Mouse (Mus musculus): ENCODE data around the gene Fgfr2.

The Fgfr2 gene

DNA sequence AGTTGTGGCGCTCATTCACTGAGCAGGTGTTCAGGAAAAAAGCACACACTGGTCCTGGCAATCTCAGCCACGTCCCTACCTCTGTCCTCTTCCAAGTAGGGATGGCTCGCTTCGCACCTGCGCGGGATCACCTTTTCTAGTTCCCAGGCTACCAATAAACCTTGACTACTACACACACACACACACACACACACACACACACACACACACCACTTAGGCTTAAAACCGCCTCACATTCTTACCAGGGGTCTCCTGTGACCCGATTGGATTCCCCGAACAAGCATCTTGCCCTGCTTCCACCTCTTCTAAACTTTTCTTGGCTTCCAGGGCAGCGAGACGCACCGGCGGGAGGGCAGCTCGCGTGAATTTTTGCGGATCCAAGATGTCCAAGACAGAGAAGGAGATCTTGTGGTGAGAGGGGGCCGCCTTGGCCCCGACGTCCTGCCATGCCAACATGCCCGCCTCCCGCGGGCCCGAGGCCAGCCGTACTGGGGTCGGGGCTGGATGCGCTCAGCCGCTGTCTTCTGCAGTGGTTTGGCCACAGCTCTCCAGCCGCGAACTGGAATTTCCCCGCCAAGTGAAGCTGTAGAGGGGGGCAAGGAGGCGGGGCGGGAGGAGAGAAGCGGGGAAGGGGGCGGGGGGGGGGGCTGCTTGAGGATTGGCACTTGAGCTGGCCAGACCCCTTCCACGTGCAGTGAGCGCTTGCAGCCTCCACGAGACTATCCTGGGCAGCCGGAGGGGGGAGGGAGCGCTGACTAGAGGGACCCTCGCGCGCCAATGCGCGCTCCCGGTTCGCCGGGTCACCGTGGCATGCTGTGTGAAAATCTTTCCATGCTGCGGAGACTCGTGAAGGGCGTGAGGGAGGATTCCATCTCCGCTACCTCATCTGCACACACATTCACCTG lies 523.8 kb downstream of the Fgfr2 start, which contains the start of gene Nkx1-2:
TSS of gene Nkx1-2 (minus strand) at position 567 of the 905 bp plus-strand sequence.
- DNase-seq: no peak

GRCm38 (mm10) chr7:132597251-132598041 lies 525.7 kb downstream of the Fgfr2 start:
- DNase-seq: no peak

DNA sequence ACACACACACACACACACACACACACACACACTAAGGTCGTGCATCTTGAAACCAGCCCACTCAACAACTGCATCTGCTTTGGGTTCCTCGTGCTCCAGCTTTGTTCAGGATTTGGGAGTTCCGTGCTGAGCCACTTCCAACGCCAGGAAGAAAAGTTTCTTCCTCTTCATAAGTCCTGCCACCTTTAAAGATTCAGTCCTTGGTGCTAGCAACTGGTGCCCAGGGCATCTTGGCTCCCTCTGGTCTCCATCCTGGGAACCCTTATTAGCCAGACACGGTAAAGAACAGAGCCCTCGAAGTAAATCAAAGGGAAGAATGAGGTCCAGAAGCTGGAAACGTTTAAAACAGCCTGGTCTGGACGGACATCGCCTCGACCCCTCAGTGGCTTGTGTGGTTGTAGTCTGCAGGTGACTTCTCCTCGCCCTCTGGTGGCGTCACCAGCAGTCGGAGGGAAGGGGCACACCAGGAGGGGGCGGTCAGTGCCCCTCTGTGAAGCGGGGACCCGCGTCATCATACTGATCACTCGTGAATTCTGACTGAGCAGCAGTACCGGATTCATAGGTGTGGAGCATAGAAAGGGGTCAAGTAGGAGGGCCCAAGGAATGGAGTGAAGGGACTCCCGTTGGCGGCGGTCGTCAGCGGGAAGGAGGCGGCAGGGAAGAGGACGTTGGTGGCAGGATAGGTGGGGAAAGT lies 526.4 kb downstream of the Fgfr2 start:
- no peak for DNase-seq

DNA sequence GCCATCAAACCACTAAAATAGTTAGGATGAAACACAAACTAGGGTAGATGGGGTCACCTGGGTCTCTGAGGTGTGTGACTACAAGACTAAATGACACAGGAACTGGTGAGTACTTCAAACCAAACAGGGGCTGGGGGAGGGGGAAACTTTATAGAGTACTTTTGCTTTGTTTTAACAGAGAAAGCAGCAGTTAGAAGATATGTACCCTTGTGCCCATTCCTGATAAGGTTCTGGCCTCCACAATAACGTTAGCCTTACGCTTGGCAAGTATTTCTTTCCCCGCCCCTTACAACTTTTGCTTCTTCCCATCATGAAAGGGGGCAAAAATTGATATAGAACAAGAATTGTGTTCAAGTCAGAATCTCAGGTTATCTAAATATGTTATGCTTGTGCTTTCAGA lies 527.4 kb downstream of the Fgfr2 start:
- DNase-seq: no peak

GRCm38 (mm10) chr7:132594325-132594724 lies 528.8 kb downstream of the Fgfr2 start:
- no peak for DNase-seq

DNA sequence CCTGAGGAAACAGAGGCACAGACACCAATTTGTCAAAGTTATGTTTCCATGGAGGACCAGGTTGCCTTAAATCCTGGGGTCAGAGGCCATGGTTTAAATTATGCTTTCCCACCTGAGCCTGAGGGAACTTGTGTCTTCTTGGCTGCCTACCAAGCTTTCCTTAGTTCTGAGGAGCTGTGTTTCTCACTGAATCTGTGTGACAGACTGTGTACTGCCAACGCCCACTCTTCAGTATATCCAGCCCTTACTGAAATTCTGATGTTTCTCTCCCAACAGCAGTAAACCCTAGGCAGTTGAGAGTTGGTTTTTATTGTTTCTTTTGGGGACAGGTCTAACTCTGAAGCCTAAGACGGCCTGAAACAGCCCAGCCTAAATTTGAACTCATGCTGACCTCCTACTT lies 529.4 kb downstream of the Fgfr2 start:
- DNase-seq: no peak

DNA sequence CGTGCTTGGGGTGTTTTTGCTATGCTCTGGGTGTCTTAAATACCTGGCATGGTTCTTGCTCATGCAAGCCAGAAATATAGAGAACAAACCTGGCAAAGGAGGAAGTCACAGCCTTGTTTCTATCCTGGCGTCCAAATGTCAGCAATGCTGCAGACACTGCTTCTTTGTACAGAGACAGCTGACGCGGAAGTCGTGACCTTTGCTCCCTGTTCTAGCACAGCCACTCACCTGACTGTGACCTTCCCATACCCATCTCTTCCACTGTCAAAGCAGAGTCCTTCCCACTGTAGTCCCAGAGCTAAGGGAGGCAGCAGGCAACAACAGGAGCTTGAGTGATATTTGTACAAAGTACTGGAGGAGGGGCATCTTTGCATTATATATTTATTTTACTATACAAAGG lies 533.5 kb downstream of the Fgfr2 start:
- no peak for DNase-seq

GRCm38 (mm10) chr7:132587167-132587566 lies 536.0 kb downstream of the Fgfr2 start:
- DNase-seq: no peak

- DNase-seq: no peak
Measured at GRCm38 (mm10) chr7:132585695-132586491, 537.3 kb downstream of the Fgfr2 start.

- DNase-seq: no peak
Measured at GRCm38 (mm10) chr7:132581441-132581840, 541.7 kb downstream of the Fgfr2 start.

DNA sequence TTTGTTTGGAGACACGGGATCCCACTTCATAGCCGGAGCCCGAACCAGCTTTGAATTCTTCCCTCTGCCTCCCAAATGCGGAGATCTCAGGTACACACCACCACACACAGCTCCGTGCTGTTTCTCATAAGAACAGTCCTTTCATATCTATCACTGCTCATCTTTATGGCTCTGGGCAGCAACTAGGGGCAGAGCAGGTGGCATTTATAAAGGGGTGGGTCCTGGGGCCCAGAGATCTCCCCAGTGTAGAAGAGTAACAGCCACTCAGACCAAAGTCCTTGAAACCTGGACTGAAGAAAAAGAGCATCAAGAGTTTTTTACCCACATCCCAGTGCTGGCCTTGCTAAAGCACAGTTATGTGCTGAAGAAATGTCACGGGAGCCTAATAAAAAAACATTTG lies 542.6 kb downstream of the Fgfr2 start:
- DNase-seq: no peak

DNA sequence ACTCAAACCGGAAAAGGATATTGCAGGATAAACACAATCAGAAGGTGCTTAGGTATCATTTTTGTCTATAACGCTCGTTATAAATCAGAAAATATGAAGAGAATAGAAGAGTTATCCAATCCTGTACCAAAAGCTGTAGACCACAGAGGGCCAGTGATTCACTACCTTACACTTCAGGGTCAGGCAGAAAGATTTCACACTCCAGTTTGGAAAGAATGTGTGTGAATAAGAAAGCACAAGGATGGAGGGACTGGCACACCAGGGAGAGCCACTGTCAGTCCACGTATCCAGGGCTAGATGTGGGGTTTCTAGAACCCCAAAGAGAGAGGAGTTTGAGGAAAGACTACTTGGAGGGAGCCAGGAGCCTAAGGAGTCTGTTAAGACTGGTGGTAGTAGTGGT lies 546.3 kb downstream of the Fgfr2 start:
- DNase-seq: no peak

GRCm38 (mm10) chr7:132576116-132576650 lies 547.0 kb downstream of the Fgfr2 start, which contains the start of gene Oat:
Gene Oat, minus strand, starts transcription at chr7:132576398.
- peak; percentile 93 for DNase-seq

GRCm38 (mm10) chr7:132575623-132576022 lies 547.5 kb downstream of the Fgfr2 start:
- peak; percentile 73 for DNase-seq

GRCm38 (mm10) chr7:132574646-132575045 lies 548.5 kb downstream of the Fgfr2 start:
- DNase-seq: no peak

- DNase-seq: no peak
Measured at GRCm38 (mm10) chr7:132573205-132573604, 549.9 kb downstream of the Fgfr2 start.

- no peak for DNase-seq
Measured at GRCm38 (mm10) chr7:132572738-132573137, 550.4 kb downstream of the Fgfr2 start.

GRCm38 (mm10) chr7:132571481-132571880 lies 551.7 kb downstream of the Fgfr2 start:
- no peak for DNase-seq

GRCm38 (mm10) chr7:132570071-132570470 lies 553.1 kb downstream of the Fgfr2 start:
- DNase-seq: no peak

DNA sequence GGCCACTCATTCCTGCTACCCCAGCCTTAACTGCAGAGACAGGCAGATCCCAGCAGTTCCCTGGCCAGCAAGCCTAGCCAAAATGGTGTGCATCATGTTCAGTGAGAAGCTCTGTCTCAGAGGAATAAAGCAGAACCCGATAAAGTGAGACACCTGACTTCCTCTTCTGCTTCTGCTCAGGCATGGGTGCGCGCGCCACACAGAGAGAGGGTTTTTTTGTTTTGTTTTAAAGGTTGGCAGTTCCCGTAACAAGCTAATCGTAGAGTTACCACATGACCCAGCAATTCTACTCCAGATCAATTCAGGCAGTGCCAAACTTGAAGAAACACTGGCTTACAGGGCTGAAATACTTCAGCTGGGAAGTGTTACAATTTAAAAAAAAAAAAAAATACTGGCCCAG lies 554.3 kb downstream of the Fgfr2 start:
- no peak for DNase-seq

GRCm38 (mm10) chr7:132565831-132566230 lies 557.3 kb downstream of the Fgfr2 start:
- DNase-seq: no peak

Measured in cerebellum, adult 11 months (tissue).